Mouse (Mus musculus): ENCODE measurements around the gene Clk1. TPM values are rescaled to one million over a fixed set of nuclear protein-coding genes. Genes with fewer than 3 reads are reported as not detected.
"Not testable (repeated sequence)": the region's sequence is repeated elsewhere in the genome, so short reads cannot be mapped to it uniquely, and the experiment has no call there.

The Clk1 gene
- total RNA-seq, 4 experiments from 2014 or later = 80.9 to 126 (median 112) TPM

GRCm38 (mm10) chr1:58408141-58408540 is 15.7 kb downstream of the Clk1 start:
- DNase-seq (ENCODE audit: low spot score in 2 of 2) = no peak

- DNase-seq (ENCODE audit: low spot score in 2 of 2) = no peak
Observed at GRCm38 (mm10) chr1:58407321-58407720, 16.5 kb downstream of the Clk1 start.

GRCm38 (mm10) chr1:58403745-58404144 is 20.1 kb downstream of the Clk1 start:
- DNase-seq (ENCODE audit: low spot score in 2 of 2) = no peak

GRCm38 (mm10) chr1:58401396-58401795 is 22.5 kb downstream of the Clk1 start:
- no peak for DNase-seq (ENCODE audit: low spot score in 2 of 2)

GRCm38 (mm10) chr1:58397731-58398130 is 26.1 kb downstream of the Clk1 start:
- DNase-seq (ENCODE audit: low spot score in 2 of 2) = no peak

- DNase-seq (ENCODE audit: low spot score in 2 of 2) = no peak
Observed at GRCm38 (mm10) chr1:58396179-58396578, 27.7 kb downstream of the Clk1 start.

GRCm38 (mm10) chr1:58395341-58395740 is 28.5 kb downstream of the Clk1 start:
- DNase-seq (ENCODE audit: low spot score in 2 of 2) = no peak

- peak; percentile 31 to 32 for DNase-seq (ENCODE audit: low spot score in 2 of 2)
Observed at GRCm38 (mm10) chr1:58393284-58394195, 30.3 kb downstream of the Clk1 start.

GRCm38 (mm10) chr1:58392652-58393283 is 31.1 kb downstream of the Clk1 start, which contains the start of gene Bzw1:
Gene Bzw1, plus strand, starts transcription at chr1:58392898.
- peak; percentile 82 to 89 for DNase-seq (ENCODE audit: low spot score in 2 of 2)

- no peak for DNase-seq (ENCODE audit: low spot score in 2 of 2)
Observed at GRCm38 (mm10) chr1:58392268-58392651, 31.6 kb downstream of the Clk1 start.

GRCm38 (mm10) chr1:58391421-58392267 is 32.2 kb downstream of the Clk1 start:
- no peak for DNase-seq (ENCODE audit: low spot score in 2 of 2)

- DNase-seq (ENCODE audit: low spot score in 2 of 2) = no peak
Observed at GRCm38 (mm10) chr1:58382586-58383281, 41.1 kb downstream of the Clk1 start.

GRCm38 (mm10) chr1:58375574-58376147 is 48.2 kb downstream of the Clk1 start:
- no peak for DNase-seq (ENCODE audit: low spot score in 2 of 2)

- DNase-seq (ENCODE audit: low spot score in 2 of 2) = not testable (repeated sequence)
Observed at GRCm38 (mm10) chr1:58374266-58374665, 49.6 kb downstream of the Clk1 start.

- DNase-seq (ENCODE audit: low spot score in 2 of 2) = no peak
Observed at GRCm38 (mm10) chr1:58369716-58370115, 54.1 kb downstream of the Clk1 start.

GRCm38 (mm10) chr1:58366737-58367471 is 57.0 kb downstream of the Clk1 start:
- no peak for DNase-seq (ENCODE audit: low spot score in 2 of 2)

GRCm38 (mm10) chr1:58365829-58366228 is 58.0 kb downstream of the Clk1 start:
- DNase-seq (ENCODE audit: low spot score in 2 of 2) = no peak

- DNase-seq (ENCODE audit: low spot score in 2 of 2) = no peak
Observed at GRCm38 (mm10) chr1:58364551-58364950, 59.3 kb downstream of the Clk1 start.

- DNase-seq (ENCODE audit: low spot score in 2 of 2) = no peak
Observed at GRCm38 (mm10) chr1:58362296-58362695, 61.6 kb downstream of the Clk1 start.

Data from left cerebral cortex, adult 8-10 months (tissue).